ENCODE assay signal across 15 mouse cellular contexts in genomic region chr13:101919266-101919665, GRCm38 (mm10).
A peak's percentile ranks its signal among the peaks of the same experiment; 100 is the strongest.
DNase-seq lines count a peak whose midpoint lies in the region; ATAC-seq and TF ChIP-seq lines count a peak whose summit lies in the region.
"Had no signal": no experiment of that assay in that cellular context is flagged by ENCODE, and none has a peak within 500 bp of the region (broad histone marks: within the 10 kb centered on the region; RNA-seq: fewer than 3 reads in every experiment).

No protein-coding gene starts in this region.

- no peak overlapping the region for H3K9ac ChIP-seq in lung, embryonic 14.5 days
- H3K9ac ChIP-seq in hindbrain, embryonic 16.5 days (ENCODE audit: low read depth, low read length): no peak overlapping the region
- H3K9ac ChIP-seq: hindbrain, embryonic 12.5 days; limb, embryonic 13.5 days; neural tube, embryonic 12.5 days had no signal

- H3K4me3 ChIP-seq in lung, embryonic 14.5 days (ENCODE audit: low read depth, low read length): no peak overlapping the region
- H3K4me3 ChIP-seq in hindbrain, embryonic 16.5 days (ENCODE audit: low read length): no peak overlapping the region
- H3K4me3 ChIP-seq: hindbrain, embryonic 12.5 days; limb, embryonic 13.5 days; neural tube, embryonic 12.5 days had no signal

- intact Hi-C loops in heart, postnatal 10 days (cut with DNase I): no loop called here

- H3K36me3 ChIP-seq in lung, embryonic 14.5 days (ENCODE audit: insufficient read depth): no peaks in the 10 kb centered on the region
- no peaks in the 10 kb centered on the region for H3K36me3 ChIP-seq in hindbrain, embryonic 16.5 days (ENCODE audit: control insufficient read depth, insufficient read depth, low read length)
- H3K36me3 ChIP-seq: hindbrain, embryonic 12.5 days; limb, embryonic 13.5 days; neural tube, embryonic 12.5 days had no signal

- 0 out of 2 replicates have a peak overlapping the region, but pooled peaks have one; percentile 40 for H3K27ac ChIP-seq in lung, embryonic 14.5 days (ENCODE audit: low read depth)
- H3K27ac ChIP-seq in hindbrain, embryonic 16.5 days (ENCODE audit: low read depth, low read length): no peak overlapping the region
- H3K27ac ChIP-seq: hindbrain, embryonic 12.5 days; limb, embryonic 13.5 days; neural tube, embryonic 12.5 days had no signal

- peaks cover 24% of the 10 kb centered on the region; the same call in 1 of the 2 replicates for H3K4me1 ChIP-seq in lung, embryonic 14.5 days (ENCODE audit: insufficient read depth)
- H3K4me1 ChIP-seq in hindbrain, embryonic 16.5 days (ENCODE audit: control insufficient read depth, insufficient read depth, low read depth, low read length): peaks cover 5% of the 10 kb centered on the region; the same call in 1 of the 2 replicates
- H3K4me1 ChIP-seq: hindbrain, embryonic 12.5 days; neural tube, embryonic 12.5 days had no signal

- peak; percentile 11; the same call in 1 of the 2 replicates for ATAC-seq in frontal cortex, adult (ENCODE audit: low TSS enrichment)
- ATAC-seq in lung, embryonic 14.5 days (ENCODE audit: insufficient read depth): peak; percentile 9; the same call in 1 of the 2 replicates
- ATAC-seq in hindbrain, embryonic 16.5 days: no peak
- ATAC-seq: forebrain, embryonic 16.5 days; Patski had no signal

- TF ChIP-seq CTCF in lung, embryonic 14.5 days (IDR thresholded peaks at IDR 0.05; ENCODE audit: low read depth): no peak

- no peaks in the 10 kb centered on the region for H3K9me3 ChIP-seq in lung, embryonic 14.5 days (ENCODE audit: low read depth, low read length)
- H3K9me3 ChIP-seq in hindbrain, embryonic 16.5 days (ENCODE audit: control insufficient read depth, low read length): no peaks in the 10 kb centered on the region
- H3K9me3 ChIP-seq: hindbrain, embryonic 12.5 days; limb, embryonic 13.5 days; neural tube, embryonic 12.5 days had no signal

- H3K27me3 ChIP-seq in lung, embryonic 14.5 days (ENCODE audit: insufficient read depth, low read length): no peaks in the 10 kb centered on the region
- H3K27me3 ChIP-seq in hindbrain, embryonic 16.5 days (replicated peaks; ENCODE audit: control insufficient read depth, insufficient read depth, low read length): no peaks in the 10 kb centered on the region
- H3K27me3 ChIP-seq: hindbrain, embryonic 12.5 days; neural tube, embryonic 12.5 days; Patski had no signal

- H3K4me2 ChIP-seq in lung, embryonic 14.5 days: no peak overlapping the region
- no peak overlapping the region for H3K4me2 ChIP-seq in hindbrain, embryonic 16.5 days (ENCODE audit: low read length)
- H3K4me2 ChIP-seq: hindbrain, embryonic 12.5 days; limb, embryonic 13.5 days; neural tube, embryonic 12.5 days had no signal

- WGBS in lung, embryonic 14.5 days: 46% methylated on average over 5 of the region's 5 CpGs
- 77% methylated on average over 5 of the region's 5 CpGs for WGBS in hindbrain, embryonic 16.5 days

- no peak for DNase-seq in frontal cortex, postnatal 14 days (ENCODE audit: low spot score in 2 of 2)
- peak; percentile 59 for DNase-seq in Muller cell, postnatal 12 days (ENCODE audit: inconsistent ontology term)
- DNase-seq in heart, postnatal 10 days: peak; percentile 64 to 67
- DNase-seq in lung, embryonic 14.5 days: peak; percentile 65
- no peak for DNase-seq in cerebellum, postnatal 36 days
- no peak for DNase-seq in MN1 (ENCODE audit: low spot score)
- DNase-seq: spleen, adult 18-20 months; thymus, postnatal 36 days had no signal

Comparison
In these comparisons a context has a peak if more than half of its experiments do, and no peak if none do; other contexts are left out.
1. DNase-seq: peak in Muller cell, postnatal 12 days (single experiment), heart, postnatal 10 days (2 of 2) and lung, embryonic 14.5 days (single experiment); none in frontal cortex, postnatal 14 days (0 of 2), cerebellum, postnatal 36 days (0 of 2) and MN1 (single experiment).